Mouse (Mus musculus): ENCODE measurements around the gene Mybpc3. TPM values are rescaled to one million over a fixed set of nuclear protein-coding genes. Genes with fewer than 3 reads are reported as not detected.
"Not testable (repeated sequence)": the region's sequence is repeated elsewhere in the genome, so short reads cannot be mapped to it uniquely, and the experiment has no call there.

Gene Mybpc3
- polyA plus RNA-seq, 1 experiment, result 11.2 TPM

DNA sequence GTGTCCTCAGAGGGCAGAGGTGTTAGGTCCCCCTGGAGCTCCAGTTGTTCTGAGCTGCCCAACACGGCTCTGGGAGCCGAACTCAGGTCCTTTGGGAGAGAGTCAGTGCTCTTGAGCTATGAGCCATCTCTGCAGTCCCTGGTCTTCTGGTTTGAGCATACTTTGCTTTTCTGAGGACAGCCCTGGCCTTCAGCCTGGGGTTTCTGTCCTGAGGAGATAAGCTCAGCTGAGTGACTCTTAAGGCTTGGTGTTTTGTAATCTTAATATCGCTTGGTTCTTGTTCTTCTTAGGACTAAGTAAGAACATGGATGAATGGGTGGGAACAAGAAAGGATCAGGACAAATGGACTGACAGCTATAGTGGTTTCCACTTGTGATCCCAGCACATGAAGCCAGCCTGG, 9.8 kb upstream of the Mybpc3 start:
- no peak for DNase-seq
- H3K4me1 ChIP-seq (ENCODE audit: control insufficient read depth, insufficient read depth, low read length), result no peaks in the 10 kb centered on the region; the same call in none of the 2 replicates
- TF ChIP-seq CTCF (IDR thresholded peaks at IDR 0.05; ENCODE audit: insufficient read depth, low read length) (no peak), POLR2A (IDR thresholded peaks at IDR 0.05; ENCODE audit: borderline replicate concordance, extremely low read depth, low read depth, low read length) (no peak)
- WGBS, result 74% methylated on average over 3 of the region's 3 CpGs
- no peak overlapping the region for H3K4me3 ChIP-seq (replicated peaks; ENCODE audit: extremely low read depth, low read depth, low read length)

DNA sequence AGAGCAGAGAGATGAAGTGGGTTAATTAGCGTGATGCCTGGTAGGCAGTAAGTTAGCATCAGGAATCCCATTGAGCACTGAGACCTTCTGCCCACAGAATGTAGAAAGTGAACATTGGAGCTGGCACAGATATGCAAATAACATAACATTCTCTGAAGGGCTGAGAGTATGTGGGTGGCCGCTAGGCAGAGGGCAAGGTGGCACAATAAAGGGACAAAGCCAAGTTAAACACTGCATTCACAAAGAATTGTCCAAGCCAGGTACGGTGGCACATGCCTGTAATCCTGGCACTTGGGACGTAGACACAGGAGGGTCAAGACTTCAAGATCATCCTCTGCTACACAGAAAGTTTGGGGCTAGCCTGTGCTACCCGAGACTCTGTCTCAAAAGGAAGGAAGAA, 8.7 kb upstream of the Mybpc3 start:
- 60% methylated on average over 5 of the region's 5 CpGs for WGBS

GRCm38 (mm10) chr2:91109807-91110385, 8.0 kb upstream of the Mybpc3 start:
- Histone ChIP-seq H3K4me3 (replicated peaks; ENCODE audit: extremely low read depth, low read depth, low read length) (no peak overlapping the region), H3K4me1 (ENCODE audit: control insufficient read depth, insufficient read depth, low read length) (no peaks in the 10 kb centered on the region; the same call in none of the 2 replicates)
- WGBS, result 62% methylated on average over 5 of the region's 5 CpGs
- TF ChIP-seq CTCF (IDR thresholded peaks at IDR 0.05; ENCODE audit: insufficient read depth, low read length) (no peak), POLR2A (IDR thresholded peaks at IDR 0.05; ENCODE audit: borderline replicate concordance, extremely low read depth, low read depth, low read length) (no peak)
- DNase-seq, result peak; percentile 33

More for the DNA sequence above, 8.7 kb upstream of the Mybpc3 start:
- DNase-seq, result no peak
- no peaks in the 10 kb centered on the region; the same call in none of the 2 replicates for H3K4me1 ChIP-seq (ENCODE audit: control insufficient read depth, insufficient read depth, low read length)
- TF ChIP-seq POLR2A (IDR thresholded peaks at IDR 0.05; ENCODE audit: borderline replicate concordance, extremely low read depth, low read depth, low read length) (no peak), CTCF (IDR thresholded peaks at IDR 0.05; ENCODE audit: insufficient read depth, low read length) (no peak)
- no peak overlapping the region for H3K4me3 ChIP-seq (replicated peaks; ENCODE audit: extremely low read depth, low read depth, low read length)

- TF ChIP-seq POLR2A (IDR thresholded peaks at IDR 0.05; ENCODE audit: borderline replicate concordance, extremely low read depth, low read depth, low read length), result no peak
- no peak for TF ChIP-seq CTCF (IDR thresholded peaks at IDR 0.05; ENCODE audit: insufficient read depth, low read length)
- Histone ChIP-seq H3K4me3 (replicated peaks; ENCODE audit: extremely low read depth, low read depth, low read length) (no peak overlapping the region), H3K4me1 (ENCODE audit: control insufficient read depth, insufficient read depth, low read length) (no peaks in the 10 kb centered on the region; the same call in none of the 2 replicates)
- WGBS, result 74% methylated on average over 6 of the region's 6 CpGs
- DNase-seq, result no peak
Observed at GRCm38 (mm10) chr2:91110429-91110828, 7.5 kb upstream of the Mybpc3 start.

DNA sequence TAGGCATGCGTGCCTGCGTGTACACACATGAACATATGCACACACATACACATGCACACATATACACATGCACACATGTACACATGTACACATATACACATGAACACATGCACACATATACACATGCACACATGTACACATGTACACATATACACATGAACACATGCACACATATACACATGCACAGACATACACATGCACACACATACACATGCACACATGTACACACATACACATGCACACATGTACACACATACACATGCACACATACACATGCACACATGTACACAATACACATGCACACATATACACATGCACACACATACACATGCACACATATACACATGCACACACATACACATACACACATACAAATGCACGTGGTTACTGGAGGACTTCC, 6.1 kb upstream of the Mybpc3 start:
- WGBS, result 87% methylated on average over 3 of the region's 3 CpGs
- not testable (repeated sequence) for H3K4me3 ChIP-seq (replicated peaks; ENCODE audit: extremely low read depth, low read depth, low read length); H3K4me1 ChIP-seq (ENCODE audit: control insufficient read depth, insufficient read depth, low read length); DNase-seq

DNA sequence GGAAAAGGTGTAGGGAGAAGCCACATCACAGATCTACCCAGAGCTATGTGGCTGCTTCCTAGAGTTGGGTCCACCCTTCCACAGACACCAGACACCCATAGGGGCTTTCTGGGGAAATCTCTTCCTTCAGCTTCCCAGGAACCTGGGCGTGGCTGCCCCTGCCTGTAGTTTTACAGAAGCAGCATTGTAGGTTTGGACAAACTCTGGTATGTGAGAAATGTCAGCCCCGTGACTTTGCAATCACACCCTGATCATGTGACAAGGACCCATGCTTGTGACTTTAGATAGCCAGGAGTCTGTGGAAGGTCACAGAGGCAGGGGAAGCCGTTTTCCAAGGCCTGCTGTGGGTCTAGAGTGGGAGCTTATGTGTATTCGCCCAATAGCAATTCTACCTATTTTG, 5.5 kb upstream of the Mybpc3 start:
- WGBS, result 42% methylated on average over 4 of the region's 4 CpGs
- H3K4me1 ChIP-seq (ENCODE audit: control insufficient read depth, insufficient read depth, low read length), result no peaks in the 10 kb centered on the region; the same call in none of the 2 replicates
- no peak overlapping the region for H3K4me3 ChIP-seq (replicated peaks; ENCODE audit: extremely low read depth, low read depth, low read length)
- TF ChIP-seq CTCF (IDR thresholded peaks at IDR 0.05; ENCODE audit: insufficient read depth, low read length) (no peak), POLR2A (IDR thresholded peaks at IDR 0.05; ENCODE audit: borderline replicate concordance, extremely low read depth, low read depth, low read length) (no peak)
- DNase-seq, result peak; percentile 54

DNA sequence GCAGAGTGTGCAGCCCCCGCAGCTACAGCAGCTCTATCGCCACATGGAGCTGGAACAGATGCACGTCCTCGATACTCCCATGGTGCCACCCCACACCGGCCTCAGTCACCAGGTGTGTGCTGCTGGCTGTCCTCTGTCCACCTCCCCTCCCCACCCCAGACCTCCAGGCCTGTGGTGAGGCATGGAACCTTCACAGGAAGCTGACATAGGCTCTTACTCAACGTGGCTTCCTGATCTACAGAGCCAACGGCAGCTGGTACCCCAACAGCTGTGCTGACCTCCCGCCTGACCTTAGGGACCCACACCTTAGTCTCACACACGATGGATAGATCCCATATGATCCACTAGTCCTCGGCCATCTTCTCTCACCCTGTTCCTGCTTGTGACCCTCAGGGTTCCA, 4.6 kb upstream of the Mybpc3 start:
- 62% methylated on average over 10 of the region's 10 CpGs for WGBS
- no peak overlapping the region for H3K4me3 ChIP-seq (replicated peaks; ENCODE audit: extremely low read depth, low read depth, low read length)
- no peak for TF ChIP-seq CTCF (IDR thresholded peaks at IDR 0.05; ENCODE audit: insufficient read depth, low read length)
- TF ChIP-seq POLR2A (IDR thresholded peaks at IDR 0.05; ENCODE audit: borderline replicate concordance, extremely low read depth, low read depth, low read length), result no peak
- H3K4me1 ChIP-seq (ENCODE audit: control insufficient read depth, insufficient read depth, low read length), result no peaks in the 10 kb centered on the region; the same call in none of the 2 replicates
- DNase-seq, result no peak

- no peak for DNase-seq
- WGBS, result 78% methylated on average over 6 of the region's 6 CpGs
- no peak for TF ChIP-seq CTCF (IDR thresholded peaks at IDR 0.05; ENCODE audit: insufficient read depth, low read length)
- TF ChIP-seq POLR2A (IDR thresholded peaks at IDR 0.05; ENCODE audit: borderline replicate concordance, extremely low read depth, low read depth, low read length), result no peak
- Histone ChIP-seq H3K4me3 (replicated peaks; ENCODE audit: extremely low read depth, low read depth, low read length) (no peak overlapping the region), H3K4me1 (ENCODE audit: control insufficient read depth, insufficient read depth, low read length) (no peaks in the 10 kb centered on the region; the same call in none of the 2 replicates)
Observed at GRCm38 (mm10) chr2:91113852-91114251, 4.1 kb upstream of the Mybpc3 start.

- DNase-seq, result peak; percentile 97
- Histone ChIP-seq H3K4me3 (replicated peaks; ENCODE audit: extremely low read depth, low read depth, low read length) (peak overlapping the region; percentile 13), H3K4me1 (ENCODE audit: control insufficient read depth, insufficient read depth, low read length) (no peaks in the 10 kb centered on the region; the same call in 1 of the 2 replicates)
- TF ChIP-seq CTCF (IDR thresholded peaks at IDR 0.05; ENCODE audit: insufficient read depth, low read length) (peak; percentile 100), POLR2A (IDR thresholded peaks at IDR 0.05; ENCODE audit: borderline replicate concordance, extremely low read depth, low read depth, low read length) (no peak)
- WGBS, result 22% methylated on average over 42 of the region's 42 CpGs
Observed at GRCm38 (mm10) chr2:91114781-91115577, 3.0 kb upstream of the Mybpc3 start.

GRCm38 (mm10) chr2:91115578-91115970, 2.4 kb upstream of the Mybpc3 start:
- WGBS, result 37% methylated on average over 12 of the region's 12 CpGs
- TF ChIP-seq CTCF (IDR thresholded peaks at IDR 0.05; ENCODE audit: insufficient read depth, low read length) (no peak), POLR2A (IDR thresholded peaks at IDR 0.05; ENCODE audit: borderline replicate concordance, extremely low read depth, low read depth, low read length) (no peak)
- H3K4me3 ChIP-seq (replicated peaks; ENCODE audit: extremely low read depth, low read depth, low read length), result peak overlapping the region; percentile 13
- no peak for DNase-seq
- no peaks in the 10 kb centered on the region; the same call in 1 of the 2 replicates for H3K4me1 ChIP-seq (ENCODE audit: control insufficient read depth, insufficient read depth, low read length)

Data from lung, adult 2 months (tissue).